Mouse (Mus musculus) heart, adult 11 months (tissue): ENCODE measurements at regions not wholly inside any gene's neighbourhood (a gene's known extent, or its start where the extent isn't known, plus 50 kb on each side); places are given as distances from the start of the nearest gene placed in this dataset.
A peak's percentile ranks its signal among the peaks of the same experiment; 100 is the strongest.

Experiments
- DNase-seq: peaks from one replicate; pipeline ENCODE4 v3.0.0; 2022

DNA sequence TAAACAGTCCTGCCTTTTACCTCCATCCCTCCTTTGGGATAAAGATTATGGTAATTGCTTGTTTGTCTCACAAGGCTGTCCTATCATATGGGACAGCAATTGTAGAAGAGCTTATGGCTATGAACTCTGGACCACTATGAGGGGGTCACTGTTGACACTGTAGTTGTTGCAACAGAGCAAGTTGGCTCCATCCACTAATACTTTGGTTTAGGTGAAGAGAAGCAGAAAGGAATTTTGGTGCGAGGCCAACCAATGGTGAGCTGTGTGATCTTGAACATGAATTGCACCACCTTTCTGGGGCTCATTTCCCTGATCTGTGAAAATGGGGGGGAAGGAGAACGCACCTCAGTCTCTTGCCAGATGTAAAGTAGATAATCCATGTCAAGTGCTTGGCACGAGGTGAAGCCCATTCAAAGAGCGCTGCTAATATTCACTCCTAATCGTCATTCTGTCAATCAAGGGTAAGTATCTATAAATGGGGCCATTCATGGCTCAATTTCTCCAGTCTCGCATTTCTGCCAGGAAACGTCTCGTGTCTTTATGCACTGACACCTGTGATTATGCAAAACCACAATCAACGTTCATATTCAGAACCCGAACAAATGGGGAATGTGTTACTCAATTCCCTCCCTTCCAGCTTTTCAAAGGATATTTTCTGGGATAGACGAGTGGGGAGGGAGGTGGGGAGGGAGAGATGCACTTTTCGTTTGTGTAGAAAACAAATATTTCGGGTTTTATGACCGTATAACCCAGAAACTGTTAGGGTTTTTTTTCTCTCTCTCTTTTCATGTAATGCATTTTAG is 133.3 kb upstream of the Jun start:
- no peak for DNase-seq

DNA sequence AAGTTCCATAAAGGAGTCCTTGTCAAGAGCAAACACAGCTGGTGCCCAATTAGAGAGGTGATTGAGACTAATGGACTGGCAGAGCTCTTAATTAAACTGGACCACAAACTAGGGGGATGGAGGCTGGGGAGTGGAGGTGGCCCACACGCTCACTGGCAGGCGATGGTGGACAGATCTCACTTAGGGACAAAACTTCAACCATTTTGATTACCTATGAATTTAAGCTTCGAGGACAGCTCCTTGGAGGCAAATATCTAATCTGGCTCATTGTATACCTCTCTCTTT is 133.8 kb upstream of the Jun start:
- no peak for DNase-seq

DNA sequence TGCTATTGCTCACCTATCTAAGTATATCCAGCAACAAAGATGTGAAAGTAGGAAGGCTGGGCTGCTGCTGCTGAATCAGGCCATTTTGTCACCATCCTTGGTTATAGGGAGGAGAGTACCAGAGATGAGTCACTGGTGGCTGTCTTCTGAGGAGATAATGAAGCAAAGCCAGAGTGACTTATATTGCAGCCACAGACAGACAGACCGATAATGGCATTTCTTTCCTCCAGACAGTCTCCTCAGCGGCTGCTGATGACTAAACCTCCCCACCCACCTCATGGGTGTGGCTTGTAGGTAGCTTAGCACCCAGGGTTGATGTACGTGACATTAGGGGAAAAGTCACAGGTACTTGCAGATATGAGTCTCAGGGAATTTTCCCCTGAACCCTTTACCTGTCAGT is 136.1 kb upstream of the Jun start:
- no peak for DNase-seq

DNA sequence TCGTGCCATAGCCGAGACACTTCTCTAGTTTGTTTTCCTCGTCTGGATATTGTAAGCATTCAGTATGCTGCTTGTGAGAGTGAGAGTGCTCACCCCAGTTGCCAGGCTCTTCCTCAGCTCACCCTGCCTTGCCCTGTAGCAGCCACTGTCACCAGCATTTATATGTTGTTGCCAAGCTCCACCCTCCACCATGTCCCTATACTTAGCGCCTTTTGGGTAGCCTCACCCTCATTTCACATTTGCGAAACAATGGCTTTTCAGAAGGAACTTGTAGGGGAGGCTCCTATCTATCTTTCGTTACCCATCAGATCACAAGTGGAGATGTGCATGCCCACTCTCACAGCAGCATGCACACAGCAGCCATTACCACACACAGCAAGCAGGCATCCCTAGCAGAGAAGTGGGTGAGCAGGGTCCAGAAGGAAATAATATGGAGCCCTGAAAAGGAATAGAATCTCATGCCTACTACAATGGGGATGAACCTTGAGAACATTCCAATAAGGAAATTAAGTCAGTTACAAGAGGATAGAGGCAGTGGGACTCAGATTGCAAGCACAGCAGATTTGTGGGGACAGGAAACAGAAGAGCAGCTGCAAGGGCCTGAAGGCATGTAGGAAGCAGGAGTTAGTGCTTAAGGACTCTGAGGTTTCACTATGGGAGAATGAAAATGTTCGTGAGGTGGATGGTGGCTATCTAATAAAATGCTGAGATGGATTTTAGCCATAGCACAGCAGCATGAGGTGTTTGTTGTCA is 139.8 kb upstream of the Jun start:
- DNase-seq: peak; percentile 95

DNA sequence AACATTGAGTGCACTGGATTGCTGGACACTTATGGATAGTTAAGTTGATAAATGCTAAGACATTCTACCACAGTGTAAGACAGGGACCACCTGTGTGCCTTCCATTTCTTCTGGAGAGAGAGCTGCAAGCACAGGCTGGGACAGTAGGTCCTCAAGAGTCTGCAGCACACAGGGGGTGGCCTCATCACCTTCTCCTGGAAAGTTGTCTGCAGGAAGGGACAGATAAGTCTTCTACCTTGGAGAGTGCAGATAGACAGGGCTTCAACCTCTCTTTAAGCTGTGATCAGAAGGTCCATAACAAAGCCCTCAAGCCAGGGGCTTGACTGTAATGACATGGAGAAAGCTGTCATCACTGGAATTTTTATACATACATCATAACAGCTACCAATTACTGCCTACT is 140.5 kb upstream of the Jun start:
- DNase-seq: peak; percentile 79

DNA sequence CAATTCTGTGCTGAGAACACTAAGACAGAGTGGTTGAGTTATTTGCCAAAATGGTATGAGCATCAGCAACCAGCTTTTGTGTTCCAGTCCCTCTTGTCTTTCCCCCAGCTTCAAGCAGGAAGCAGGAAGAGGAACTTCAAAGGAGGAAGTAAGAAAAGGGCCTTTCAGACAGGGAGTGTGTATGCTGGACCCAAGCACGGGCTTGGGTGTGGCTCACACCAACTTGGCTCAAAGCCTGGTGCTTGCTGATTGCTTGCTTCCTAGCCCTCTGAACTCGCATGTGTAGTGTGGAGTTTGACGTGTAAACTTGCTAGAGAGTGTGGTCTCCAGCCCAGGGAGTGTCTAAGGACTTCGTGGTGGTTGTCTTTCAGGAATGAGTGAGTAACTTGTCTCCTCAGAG is 141.0 kb upstream of the Jun start:
- peak; percentile 99 for DNase-seq

DNA sequence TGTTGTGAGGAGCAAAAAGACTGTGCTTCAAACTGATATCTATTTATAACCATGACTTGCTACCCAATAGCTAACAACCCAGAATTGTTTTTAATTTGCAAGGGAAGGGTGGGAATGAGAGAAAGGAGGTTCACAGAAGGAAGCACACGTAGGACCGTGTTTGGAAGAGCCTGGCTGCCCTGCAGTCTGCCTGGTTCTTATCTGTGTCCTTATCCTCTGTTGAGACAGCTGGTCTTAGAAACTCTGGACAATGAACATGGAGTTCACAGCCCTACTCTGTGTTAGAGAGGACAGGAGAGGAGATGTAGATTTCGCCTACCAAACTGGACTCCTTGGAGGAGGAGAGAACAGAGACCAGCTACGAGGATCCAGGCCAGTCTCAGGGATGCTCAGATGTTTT is 141.5 kb upstream of the Jun start:
- no peak for DNase-seq

DNA sequence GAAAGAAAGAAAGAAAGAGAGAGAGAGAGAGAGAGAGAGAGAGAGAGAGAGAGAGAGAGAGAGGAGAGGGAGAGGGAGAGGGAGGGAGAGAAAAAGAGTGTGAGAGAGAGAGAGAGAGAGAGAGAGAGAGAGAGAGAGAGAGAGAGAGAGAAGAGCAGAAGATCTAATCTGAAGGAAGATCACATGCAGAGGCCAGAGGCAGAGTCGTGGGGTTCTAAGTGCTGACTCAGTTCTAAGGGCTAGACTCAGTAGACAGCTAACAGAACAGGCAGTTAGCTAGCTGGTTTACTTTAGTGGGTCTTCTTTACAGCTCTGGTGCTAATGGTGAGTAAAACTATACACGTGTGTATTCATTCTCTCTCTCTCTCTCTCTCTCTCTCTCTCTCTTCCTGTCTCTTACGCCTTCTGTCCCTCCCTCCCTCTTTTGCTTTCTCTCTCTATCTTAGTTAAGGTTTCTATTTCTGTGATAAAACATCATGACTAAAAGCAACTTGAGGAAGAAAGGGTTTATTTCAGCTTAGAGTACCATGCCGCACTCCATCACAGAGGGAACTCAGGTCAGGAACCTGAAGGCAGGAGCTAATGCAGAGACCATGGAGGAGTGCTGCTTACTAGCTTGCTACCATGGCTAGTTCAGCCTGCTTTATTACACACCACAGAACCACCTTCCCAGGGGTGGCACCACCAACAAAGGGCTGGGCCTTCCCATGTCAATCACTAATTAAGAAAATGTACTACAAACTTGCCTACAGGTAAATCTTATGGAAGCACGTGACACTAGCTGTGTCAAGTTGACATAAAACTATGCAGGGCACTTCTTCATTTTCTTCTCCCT is 142.8 kb upstream of the Jun start:
- peak; percentile 86 for DNase-seq

DNA sequence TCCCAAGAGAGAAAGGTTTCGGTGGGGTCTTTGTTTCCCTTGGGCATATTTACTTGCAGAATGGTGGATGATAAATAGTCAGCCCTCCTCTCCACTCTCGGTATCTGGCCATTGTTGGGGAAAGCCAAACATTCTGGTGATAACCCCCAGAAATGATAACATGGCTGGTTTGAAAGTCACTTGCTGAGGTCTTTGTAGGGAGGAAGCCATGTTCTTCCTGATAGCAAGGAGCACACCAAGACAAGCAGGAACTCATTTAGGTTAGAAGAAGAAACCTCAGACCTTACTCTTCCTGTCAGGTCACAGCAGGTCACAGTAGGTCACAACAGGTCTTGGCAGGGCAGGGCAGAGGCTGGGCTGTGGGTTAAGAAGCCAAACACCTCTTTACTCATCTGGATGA is 144.1 kb upstream of the Jun start:
- DNase-seq: peak; percentile 55

DNA sequence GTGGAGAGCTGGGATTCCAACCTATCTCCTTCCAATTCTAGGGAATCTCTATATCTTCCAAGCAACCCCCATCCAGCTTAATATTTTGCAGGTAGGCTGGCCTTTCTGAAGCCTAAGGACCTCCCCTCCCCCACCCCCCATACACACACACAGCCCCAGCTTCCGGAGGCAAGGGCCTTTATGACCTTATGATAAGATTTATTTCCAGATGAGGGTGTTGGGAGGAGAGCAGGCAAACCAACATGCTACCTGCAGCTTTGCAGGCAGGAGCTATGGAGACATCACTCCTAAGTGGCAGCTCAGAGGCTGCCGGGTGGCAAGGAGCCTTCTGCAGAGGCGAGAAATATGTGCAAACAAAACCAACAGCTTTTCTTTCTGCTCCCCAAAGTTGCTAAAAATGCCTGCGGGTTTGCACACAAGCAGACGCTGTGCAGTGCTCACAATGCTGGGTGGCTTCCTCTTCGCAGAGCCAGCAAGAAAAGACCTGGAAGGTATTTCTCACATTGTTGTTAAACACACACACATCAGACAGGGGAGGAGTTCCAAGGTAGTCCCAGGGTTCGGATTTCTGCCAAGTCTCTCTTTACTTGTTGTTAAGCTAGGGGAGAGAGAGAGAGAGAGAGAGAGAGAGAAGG is 145.2 kb upstream of the Jun start:
- no peak for DNase-seq

DNA sequence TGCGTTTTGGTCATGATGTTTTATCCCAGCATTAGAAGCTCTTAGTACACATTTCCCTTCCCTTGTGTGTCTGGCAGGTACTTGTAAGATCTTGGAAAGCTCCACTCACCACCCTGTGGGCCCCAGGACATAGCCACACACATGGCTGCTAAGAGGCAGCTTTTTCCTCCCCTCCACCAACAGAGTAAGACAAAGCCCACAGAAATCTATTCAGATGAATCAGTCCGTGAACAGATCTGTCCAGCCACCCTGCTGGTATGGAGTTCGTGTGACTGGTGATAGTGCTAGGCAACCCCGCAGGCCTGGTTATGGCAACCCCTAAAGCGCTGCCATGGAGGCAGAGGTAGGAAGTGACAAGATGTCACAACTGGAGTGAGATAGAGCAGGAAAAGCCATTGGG is 147.4 kb upstream of the Jun start:
- peak; percentile 54 for DNase-seq

DNA sequence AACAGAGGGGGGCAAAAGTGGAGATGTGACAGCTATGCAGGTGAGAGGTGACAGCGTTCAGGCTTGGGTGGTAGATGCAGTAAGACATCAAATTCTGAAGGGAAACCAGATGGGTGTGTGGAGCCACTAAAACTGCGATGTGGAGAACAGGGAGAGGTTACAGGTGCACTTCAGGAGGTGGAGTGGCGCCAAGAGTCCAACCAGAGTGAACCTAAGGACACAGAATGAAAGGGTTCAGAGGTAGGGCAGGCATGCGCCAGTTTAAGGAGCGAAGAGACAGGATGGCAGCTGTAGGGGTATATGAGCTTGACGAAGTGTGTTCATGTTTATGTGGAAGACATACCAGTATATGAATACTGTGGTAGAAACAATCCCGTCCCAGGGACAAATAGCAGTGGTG is 148.1 kb upstream of the Jun start:
- peak; percentile 84 for DNase-seq

DNA sequence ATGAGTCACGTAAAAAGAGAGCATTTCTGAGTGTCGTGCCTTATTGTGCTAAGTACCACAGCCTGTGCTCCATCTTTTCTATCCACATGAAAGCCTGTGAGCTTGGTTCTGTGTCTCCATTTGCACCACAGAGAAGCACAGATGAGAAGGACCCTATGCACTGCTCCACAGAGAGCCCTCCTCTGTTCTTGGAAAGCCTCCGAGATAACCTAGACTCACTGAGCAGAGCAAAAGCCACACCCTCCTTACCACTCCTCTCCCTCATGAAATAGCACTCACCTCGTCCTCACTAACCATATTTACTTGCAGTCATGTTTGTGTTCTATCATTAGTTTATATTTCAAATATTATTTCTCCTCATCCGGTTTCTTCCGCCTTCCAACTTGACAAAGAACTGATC is 150.5 kb upstream of the Jun start:
- peak; percentile 40 for DNase-seq

DNA sequence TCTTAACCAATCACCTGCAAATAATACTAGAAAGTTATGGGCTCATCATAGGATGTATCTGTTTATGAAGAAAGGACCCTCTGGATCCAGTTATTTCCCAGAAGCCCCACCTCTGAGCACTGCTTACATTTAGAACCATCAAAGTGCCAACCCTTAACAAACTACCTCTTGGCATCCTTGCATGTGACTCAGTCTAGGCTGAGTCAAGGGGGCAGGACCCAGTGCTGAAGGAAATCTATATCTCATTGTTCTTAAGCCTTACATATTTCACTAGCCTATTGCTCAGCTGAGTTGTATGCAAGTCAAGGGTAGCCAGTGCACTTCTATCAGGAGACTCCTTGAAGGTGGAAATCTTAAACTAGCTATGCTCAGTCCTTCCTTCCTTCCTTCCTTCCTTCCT is 151.6 kb upstream of the Jun start:
- peak; percentile 27 for DNase-seq

DNA sequence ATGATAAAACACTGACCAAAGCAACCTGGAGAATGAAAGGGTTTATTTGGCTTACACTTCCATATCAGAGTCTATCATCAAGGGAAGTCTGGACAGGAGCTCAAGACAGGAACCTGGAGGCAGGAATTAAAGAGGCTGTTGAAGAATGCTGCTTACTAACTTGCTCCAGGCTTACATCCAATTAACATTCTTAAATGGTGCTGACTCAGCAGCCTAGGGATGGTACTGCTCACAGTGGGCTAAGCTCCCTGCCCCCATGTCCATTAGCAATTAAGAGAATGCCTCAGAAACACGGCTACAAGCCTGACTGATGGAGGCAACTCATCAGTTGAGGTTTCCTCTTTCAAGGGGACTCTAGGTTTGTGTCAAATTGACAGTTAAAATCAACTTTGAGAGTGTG is 153.3 kb upstream of the Jun start:
- DNase-seq: peak; percentile 15

DNA sequence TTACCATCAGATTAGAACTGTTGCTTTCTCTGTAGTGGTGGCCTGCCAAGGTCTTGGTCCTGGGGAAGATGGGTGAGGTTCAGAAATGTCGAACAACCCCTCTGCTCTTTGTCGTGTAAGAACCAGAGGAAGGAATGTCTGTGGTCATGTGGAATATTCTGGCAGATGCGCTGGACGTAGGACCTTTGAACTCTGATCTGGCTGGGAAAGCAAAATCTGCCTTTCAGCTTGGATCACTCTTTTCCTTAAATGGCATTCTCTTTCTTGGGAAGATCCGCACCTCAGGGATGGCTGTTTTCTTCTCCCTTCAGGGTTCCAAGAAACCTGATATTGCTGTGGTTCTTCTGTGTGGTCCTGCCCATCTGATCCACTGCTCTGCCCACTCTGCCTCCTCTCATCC is 155.8 kb upstream of the Jun start:
- peak; percentile 73 for DNase-seq

DNA sequence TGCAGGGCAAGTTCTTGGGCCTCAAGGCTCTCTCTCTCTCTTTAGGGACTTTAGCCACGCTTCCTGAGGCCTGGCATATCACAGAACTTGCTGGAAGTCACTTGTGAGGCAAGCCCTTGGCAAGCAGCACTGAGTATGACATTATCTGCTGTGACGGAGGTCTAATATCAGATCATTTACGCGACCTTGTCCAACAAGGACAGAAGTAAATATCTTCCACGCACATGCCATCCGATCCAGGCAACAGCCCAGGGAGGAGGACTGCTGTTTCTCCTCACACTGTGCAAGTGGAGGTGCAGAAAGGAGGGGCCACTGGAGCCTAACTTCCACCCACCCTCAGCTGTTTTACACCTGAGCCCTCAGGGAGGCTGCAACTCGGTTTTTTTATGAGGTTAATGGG is 156.8 kb upstream of the Jun start:
- DNase-seq: peak; percentile 89

DNA sequence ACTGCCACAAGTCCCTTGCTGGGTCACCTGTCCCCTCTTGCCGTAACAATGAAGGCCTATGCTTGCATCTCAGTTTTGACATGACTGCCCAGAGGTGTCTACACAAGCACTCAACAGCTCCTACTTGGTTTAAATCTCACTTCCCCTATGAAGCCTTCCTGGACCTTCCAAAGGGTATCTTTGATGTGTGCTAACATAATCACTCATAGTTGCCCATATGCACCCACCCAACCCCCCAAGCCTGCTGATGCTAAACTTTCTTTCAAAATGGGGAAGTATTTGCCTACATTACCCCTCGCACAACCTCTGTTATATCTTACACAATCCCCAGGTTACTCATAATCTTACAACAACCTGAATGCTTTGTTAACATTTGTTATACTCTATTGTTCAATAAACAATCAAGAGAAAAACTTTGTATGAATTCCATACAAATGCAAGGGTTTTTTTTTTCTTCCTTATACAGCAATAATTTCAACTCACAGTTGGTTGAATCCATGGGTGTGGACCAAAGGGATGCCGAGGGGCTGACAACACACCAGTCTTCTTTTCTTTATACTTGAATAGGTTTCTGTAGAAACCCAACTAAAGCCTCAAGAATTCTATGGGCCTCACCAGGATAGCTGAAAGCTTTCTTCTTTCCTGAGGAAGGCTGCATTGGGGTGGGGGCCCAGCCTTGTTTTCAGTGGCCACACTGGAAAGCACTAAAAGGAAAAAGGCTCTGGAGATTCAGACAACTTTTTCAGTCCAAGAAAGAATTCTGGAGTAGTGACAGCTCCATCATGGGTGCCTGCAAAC is 157.5 kb upstream of the Jun start:
- peak; percentile 76 for DNase-seq

DNA sequence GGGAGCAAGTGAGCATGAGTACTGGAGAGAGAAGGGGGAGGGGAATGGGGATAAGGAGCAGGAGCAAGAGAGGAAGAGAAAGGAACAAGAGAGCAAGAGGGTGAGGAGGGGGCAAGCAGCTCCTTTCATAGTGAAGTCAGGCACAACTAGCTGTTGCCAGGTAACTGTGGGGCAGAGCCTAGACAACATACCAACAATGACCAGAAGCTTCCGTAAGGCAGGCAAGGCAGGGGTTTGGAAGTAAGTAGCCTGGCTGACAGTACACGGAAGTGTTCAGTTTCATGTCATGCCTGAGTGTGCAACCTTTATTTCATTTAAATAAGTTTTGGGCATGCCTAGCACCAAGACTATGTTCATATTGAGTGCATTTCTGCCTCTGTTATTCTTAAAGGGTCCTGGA is 160.5 kb upstream of the Jun start:
- DNase-seq: no peak

DNA sequence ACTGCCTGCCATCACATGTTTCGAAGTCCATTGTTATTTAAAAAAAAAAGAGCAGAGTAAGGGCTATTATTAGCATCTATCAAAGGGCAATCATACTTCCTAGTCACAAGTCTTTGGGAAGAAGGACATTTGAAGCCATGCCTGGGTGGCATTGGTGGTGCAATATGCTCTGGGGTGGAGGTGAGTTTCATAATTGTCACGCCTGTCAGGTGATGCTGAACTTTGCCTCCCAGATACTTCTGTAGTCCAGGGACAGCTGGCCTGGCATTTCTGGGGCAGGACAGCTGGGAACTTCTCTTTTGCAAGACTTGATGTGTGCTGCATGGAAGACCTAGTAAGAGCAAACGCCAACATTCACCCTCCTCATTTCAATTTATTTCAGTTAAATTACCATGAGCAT is 161.0 kb upstream of the Jun start:
- peak; percentile 95 for DNase-seq

DNA sequence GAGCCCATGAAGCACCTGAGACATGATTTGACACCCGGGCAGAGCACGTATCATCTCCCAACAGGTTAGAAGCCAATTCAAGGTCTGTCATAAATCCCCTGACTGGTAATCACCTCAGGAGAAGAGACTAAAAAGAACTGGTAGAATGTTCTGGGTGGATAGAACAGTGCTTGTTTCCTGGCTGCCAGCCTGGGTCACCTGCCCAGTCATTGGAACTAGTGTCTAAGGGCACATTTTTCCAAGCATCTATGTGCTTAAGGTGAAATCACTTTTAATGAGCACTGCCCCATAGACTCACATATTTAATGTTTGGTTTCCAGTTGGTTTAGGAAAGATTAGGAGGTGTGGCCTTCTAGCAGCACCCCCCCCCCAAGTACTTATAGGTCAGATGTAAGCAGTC is 162.0 kb upstream of the Jun start:
- DNase-seq: peak; percentile 64

DNA sequence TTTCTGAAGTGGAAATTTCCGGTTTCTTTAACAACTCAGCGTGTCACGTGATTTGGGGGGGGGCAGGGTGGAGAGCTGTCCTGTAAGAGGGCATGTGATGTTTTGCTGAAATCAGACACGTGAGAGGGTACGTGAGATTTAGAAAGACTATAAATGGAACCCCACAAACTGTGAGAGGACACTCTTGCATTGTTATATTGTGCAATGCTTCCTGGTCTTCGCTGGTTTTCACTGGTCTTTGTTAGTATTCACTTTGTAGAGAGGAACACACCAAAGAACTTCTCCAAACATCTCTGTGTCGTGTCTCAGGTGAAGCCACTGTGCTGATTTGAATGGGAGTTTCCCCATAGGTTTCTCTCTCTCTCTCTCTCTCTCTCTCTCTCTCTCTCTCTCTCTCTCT is 163.2 kb upstream of the Jun start:
- peak; percentile 95 for DNase-seq

DNA sequence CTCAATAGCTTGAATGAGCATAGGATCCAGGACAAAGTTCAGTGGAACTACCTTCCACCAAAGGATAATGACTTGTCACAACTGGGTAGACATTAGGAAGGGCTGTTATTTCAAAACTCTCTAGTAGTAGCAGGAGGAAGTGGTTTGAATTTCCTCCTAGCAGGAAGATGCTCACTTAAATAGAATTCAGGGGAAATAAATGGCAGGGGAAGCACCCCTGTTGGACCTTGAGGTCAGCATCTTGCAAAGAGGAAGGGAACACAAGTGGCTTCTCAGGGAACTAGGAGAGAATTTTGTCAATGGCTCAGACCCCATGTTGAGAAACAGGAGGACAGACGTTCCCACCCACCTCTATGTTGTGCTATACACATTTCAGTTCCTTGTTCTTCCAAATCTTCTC is 178.4 kb upstream of the Jun start:
- peak; percentile 94 for DNase-seq
